ENCODE assay signal across 28 mouse cellular contexts in genomic region chr3:152004411-152004955, GRCm38 (mm10).
DNase-seq lines count a peak whose midpoint lies in the region; ATAC-seq lines count a peak whose summit lies in the region.
"Had no signal": no experiment of that assay in that cellular context is flagged by ENCODE, and none has a peak within 500 bp of the region (broad histone marks: within the 10 kb centered on the region; RNA-seq: fewer than 3 reads in every experiment).

No protein-coding gene starts in this region.

- H3K27ac ChIP-seq in heart, embryonic 12.5 days (ENCODE audit: poor library complexity, severe bottlenecking) = no peak overlapping the region
- no peak overlapping the region for H3K27ac ChIP-seq in lung, embryonic 16.5 days (ENCODE audit: low read length)
- H3K27ac ChIP-seq in midbrain, embryonic 15.5 days = no peak overlapping the region
- H3K27ac ChIP-seq: embryonic facial prominence, embryonic 13.5 days; forebrain, embryonic 12.5 days; hindbrain, embryonic 14.5 days; kidney, postnatal 0 days; left cerebral cortex, adult 2 months; liver, embryonic 13.5 days; midbrain, embryonic 10.5 days had no signal

- WGBS in heart, embryonic 12.5 days = 80% methylated on average over 7 of the region's 7 CpGs
- WGBS in lung, embryonic 16.5 days = 62% methylated on average over 7 of the region's 7 CpGs
- WGBS in midbrain, embryonic 15.5 days = 85% methylated on average over 7 of the region's 7 CpGs

- peak; percentile 53 for DNase-seq in gastrocnemius, adult 18-20 months (ENCODE audit: low spot score)
- no peak for DNase-seq in gastrocnemius, postnatal 10 days
- DNase-seq in heart, adult 9 months (ENCODE audit: low spot score in 2 of 2) = peak; percentile 49 to 56
- DNase-seq in NIH3T3 (ENCODE audit: low read depth) = peak; percentile 81
- DNase-seq: B cell, adult 2 months; cerebellum, adult 2 months; cerebellum, postnatal 36 days; embryo, embryonic 11 days; kidney, adult 2 months; layer of hippocampus, adult 9-11 months; liver, embryonic 13.5 days; right cerebral cortex, postnatal 14 days; spleen, adult 18-20 months had no signal

- no peak for ATAC-seq in heart, embryonic 12.5 days (ENCODE audit: insufficient number of reproducible peaks, low FRiP score)
- peak; percentile 86 for ATAC-seq in lung, embryonic 16.5 days (ENCODE audit: low read depth)
- ATAC-seq in inflammation-experienced regulatory T-cells, adult 6 months = no peak
- no peak for ATAC-seq in midbrain, embryonic 15.5 days (replicated peaks)
- ATAC-seq: activated CD4-positive, CD25-positive, alpha-beta regulatory T cell, adult 4 months had no signal

- H3K27me3 ChIP-seq in heart, embryonic 12.5 days (replicated peaks) = no peaks in the 10 kb centered on the region
- no peaks in the 10 kb centered on the region for H3K27me3 ChIP-seq in lung, embryonic 16.5 days (ENCODE audit: control insufficient read depth, insufficient read depth, low read depth, low read length)
- H3K27me3 ChIP-seq in midbrain, embryonic 15.5 days (replicated peaks) = no peaks in the 10 kb centered on the region
- H3K27me3 ChIP-seq: CH12.LX; embryonic facial prominence, embryonic 13.5 days; forebrain, embryonic 12.5 days; liver, embryonic 13.5 days had no signal

- no peak overlapping the region for H3K4me3 ChIP-seq in heart, embryonic 12.5 days
- no peak overlapping the region for H3K4me3 ChIP-seq in lung, embryonic 16.5 days (ENCODE audit: low read length)
- no peak overlapping the region for H3K4me3 ChIP-seq in midbrain, embryonic 15.5 days
- H3K4me3 ChIP-seq: embryonic facial prominence, embryonic 13.5 days; erythroblast, embryonic 14.5 days; forebrain, embryonic 12.5 days; left cerebral cortex, adult 2 months; liver, embryonic 13.5 days; midbrain, embryonic 10.5 days had no signal

- no peak overlapping the region for H3K9ac ChIP-seq in heart, embryonic 12.5 days
- no peak overlapping the region for H3K9ac ChIP-seq in lung, embryonic 16.5 days (ENCODE audit: low read length)
- H3K9ac ChIP-seq in midbrain, embryonic 15.5 days = no peak overlapping the region
- H3K9ac ChIP-seq: embryonic facial prominence, embryonic 13.5 days; forebrain, embryonic 12.5 days; hindbrain, embryonic 14.5 days; liver, embryonic 13.5 days had no signal

- H3K9me3 ChIP-seq in heart, embryonic 12.5 days (replicated peaks) = no peaks in the 10 kb centered on the region
- no peaks in the 10 kb centered on the region for H3K9me3 ChIP-seq in lung, embryonic 16.5 days (ENCODE audit: control insufficient read depth, low read length)
- H3K9me3 ChIP-seq in midbrain, embryonic 15.5 days = no peaks in the 10 kb centered on the region
- H3K9me3 ChIP-seq: forebrain, embryonic 12.5 days; liver, embryonic 13.5 days; midbrain, embryonic 10.5 days had no signal

- H3K4me1 ChIP-seq in heart, embryonic 12.5 days (replicated peaks) = no peaks in the 10 kb centered on the region
- H3K4me1 ChIP-seq in lung, embryonic 16.5 days (replicated peaks; ENCODE audit: control insufficient read depth, insufficient read depth, low read length) = no peaks in the 10 kb centered on the region
- no peaks in the 10 kb centered on the region for H3K4me1 ChIP-seq in midbrain, embryonic 15.5 days
- H3K4me1 ChIP-seq: forebrain, embryonic 12.5 days; liver, embryonic 13.5 days; midbrain, embryonic 10.5 days had no signal

- no peak overlapping the region for H3K4me2 ChIP-seq in heart, embryonic 12.5 days
- H3K4me2 ChIP-seq in lung, embryonic 16.5 days (ENCODE audit: low read depth, low read length) = no peak overlapping the region
- no peak overlapping the region for H3K4me2 ChIP-seq in midbrain, embryonic 15.5 days
- H3K4me2 ChIP-seq: embryonic facial prominence, embryonic 13.5 days; forebrain, embryonic 12.5 days; heart, embryonic 11.5 days; hindbrain, embryonic 14.5 days; liver, embryonic 13.5 days had no signal

- no peaks in the 10 kb centered on the region for H3K36me3 ChIP-seq in heart, embryonic 12.5 days
- H3K36me3 ChIP-seq in lung, embryonic 16.5 days (ENCODE audit: control insufficient read depth, insufficient read depth, low read length) = no peaks in the 10 kb centered on the region
- H3K36me3 ChIP-seq in midbrain, embryonic 15.5 days (replicated peaks) = no peaks in the 10 kb centered on the region
- H3K36me3 ChIP-seq: embryonic facial prominence, embryonic 13.5 days; forebrain, embryonic 12.5 days; G1E; liver, embryonic 13.5 days; midbrain, embryonic 10.5 days had no signal
